Mouse (Mus musculus) kidney, adult 2 months (tissue): ENCODE data around the gene Mok. TPM values are rescaled to one million over a fixed set of nuclear protein-coding genes. Genes with fewer than 3 reads are reported as not detected.

Source experiments
- DNase-seq: peaks from one replicate; pipeline ENCODE4 v3.0.0; 2021
- H3K27ac ChIP-seq: fragments of 200-500 bp; 2 replicates; pipeline ENCODE4 v1.5.1; 2012; ENCODE audit warnings: low read depth, low read length, control low read depth, inconsistent platforms; ENCODE audit not compliant: insufficient read depth
- H3K27me3 ChIP-seq: fragments of 200-500 bp; replicated peaks from 2 replicates; pipeline ENCODE4 v1.6.1; 2012; ENCODE audit warnings: mild to moderate bottlenecking, moderate library complexity, low read length, inconsistent platforms; ENCODE audit not compliant: control insufficient read depth, insufficient read depth
- H3K36me3 ChIP-seq: fragments of 200-500 bp; 2 replicates; pipeline ENCODE4 v1.6.1; 2012; ENCODE audit warnings: mild to moderate bottlenecking, moderate library complexity, low read length, inconsistent platforms; ENCODE audit not compliant: control insufficient read depth, insufficient read depth
- H3K4me1 ChIP-seq: fragments of 200-500 bp; 2 replicates; pipeline ENCODE4 v1.6.1; 2011; ENCODE audit warnings: low read length; ENCODE audit not compliant: control insufficient read depth, insufficient read depth
- H3K4me3 ChIP-seq: fragments of 200-500 bp; 2 replicates; pipeline ENCODE4 v1.5.1; 2011; ENCODE audit warnings: mild to moderate bottlenecking, low read depth, low read length, control low read depth; ENCODE audit not compliant: insufficient read depth
- CTCF ChIP-seq: fragments of 200-500 bp; conservative IDR thresholded peaks from 2 replicates; pipeline ENCODE4 v1.5.1; 2011; ENCODE audit warnings: low read depth, mild to moderate bottlenecking, control low read depth, low read length, moderate library complexity, mixed read lengths; ENCODE audit not compliant: insufficient read depth, insufficient read length
- POLR2A ChIP-seq: fragments of 200-500 bp; IDR thresholded peaks from one replicate; pipeline ENCODE4 v1.6.1; 2011; ENCODE audit warnings: low read depth, low read length, control low read depth
- WGBS: fragments of 180-500 bp; shearing (Covaris S2); methylation state at CpG from one replicate; pipeline ENCODE4 v1.1.7; 2018; 5-methylcytosine and 5-hydroxymethylcytosine counted together
- polyA plus RNA-seq: library from polyadenylated mRNA; depleted of rRNA; stranded (reverse); fragments of >200 nt; gene quantifications from 2 replicates; pipeline ENCODE4 v1.2.3, GENCODE M21; 2012

The Mok gene
- polyA plus RNA-seq, 1 experiment, result 9.8 TPM

DNA sequence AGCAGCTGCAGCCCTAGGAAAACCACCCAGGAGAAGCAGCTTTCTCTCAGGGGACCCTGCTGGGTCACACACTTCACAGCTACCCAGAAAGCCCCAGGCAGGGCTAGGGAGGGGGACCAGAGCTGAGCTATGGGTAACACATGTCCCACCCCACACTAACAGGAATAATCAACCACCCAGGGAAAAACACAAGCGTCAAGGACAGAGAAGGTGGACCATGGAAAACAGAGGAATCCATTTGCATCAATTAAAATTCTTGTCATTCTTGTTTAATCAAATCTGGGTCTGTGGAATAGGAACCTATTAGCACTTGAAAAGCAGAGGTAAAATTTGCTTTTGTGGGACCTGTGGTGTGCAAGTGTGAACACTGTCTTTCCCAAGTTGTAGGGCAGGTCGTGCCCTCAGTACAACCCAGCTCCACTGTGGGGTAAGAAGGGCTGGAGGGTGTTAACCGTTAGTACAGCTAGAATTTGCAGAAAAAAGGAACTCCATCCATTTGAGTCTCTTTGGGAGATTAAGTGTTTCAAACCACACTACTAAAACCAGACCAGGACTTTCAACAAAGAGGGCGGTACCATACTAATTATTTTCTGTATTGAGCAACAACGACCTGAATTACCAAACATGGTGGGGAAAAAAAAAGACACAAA, 3.4 kb downstream of the Mok start:
- no peaks in the 10 kb centered on the region for H3K27me3 ChIP-seq
- 28% methylated on average over 5 of the region's 5 CpGs for WGBS
- H3K36me3 ChIP-seq, result no peaks in the 10 kb centered on the region
- peak overlapping the region; percentile 93 for H3K27ac ChIP-seq
- H3K4me3 ChIP-seq, result no peak overlapping the region
- H3K4me1 ChIP-seq, result peaks cover 5% of the 10 kb centered on the region; the same call in 1 of the 2 replicates
- DNase-seq, result peak; percentile 72
- TF ChIP-seq POLR2A, result no peak
- no peak for TF ChIP-seq CTCF

DNA sequence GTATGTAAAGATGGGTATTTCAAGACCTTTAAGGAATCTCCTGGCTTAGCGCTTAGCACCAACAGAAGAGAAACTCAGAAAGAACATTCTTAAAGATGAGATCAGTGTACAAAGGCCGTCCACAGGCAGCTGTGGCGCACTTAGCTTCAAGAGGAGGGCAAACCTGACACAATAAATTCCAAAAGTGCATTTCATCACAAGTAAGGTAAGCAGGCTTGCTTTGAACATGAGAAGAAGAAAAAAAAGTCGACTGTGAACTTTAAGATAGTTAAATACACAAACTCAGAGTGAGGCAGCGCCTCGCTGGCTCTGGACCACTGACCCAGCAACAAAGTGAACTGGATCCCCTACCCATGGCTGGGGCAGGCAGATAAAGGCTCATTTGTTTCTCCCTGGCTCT, 4.0 kb downstream of the Mok start:
- H3K4me1 ChIP-seq, result peaks cover 5% of the 10 kb centered on the region; the same call in 1 of the 2 replicates
- H3K4me3 ChIP-seq, result no peak overlapping the region
- peak overlapping the region; percentile 90 for H3K27ac ChIP-seq
- H3K27me3 ChIP-seq, result no peaks in the 10 kb centered on the region
- TF ChIP-seq CTCF (no peak), POLR2A (no peak)
- WGBS, result 30% methylated on average over 6 of the region's 6 CpGs
- H3K36me3 ChIP-seq, result no peaks in the 10 kb centered on the region
- no peak for DNase-seq

DNA sequence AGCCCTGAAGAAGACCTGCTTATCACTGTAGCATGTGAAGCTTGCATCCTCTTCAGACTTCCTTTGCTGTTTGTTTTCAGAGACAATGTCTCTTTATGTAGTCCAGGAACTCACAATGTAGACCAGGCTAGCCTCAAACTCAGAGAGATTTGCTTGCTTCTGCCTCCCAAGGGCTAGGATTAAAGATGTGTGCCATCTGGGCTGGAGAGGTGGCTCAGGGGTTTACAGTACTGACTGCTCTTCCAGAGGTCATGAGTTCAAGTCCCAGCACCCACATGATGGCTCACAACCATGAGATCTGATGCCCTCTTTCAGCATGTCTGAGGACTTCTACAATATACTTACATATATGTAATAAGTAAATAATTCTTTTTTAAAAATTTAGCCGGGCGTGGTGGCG, 5.6 kb downstream of the Mok start:
- Histone ChIP-seq H3K27me3 (no peaks in the 10 kb centered on the region), H3K4me1 (peaks cover 5% of the 10 kb centered on the region; the same call in 1 of the 2 replicates), H3K4me3 (no peak overlapping the region), H3K27ac (no peak overlapping the region), H3K36me3 (no peaks in the 10 kb centered on the region)
- 96% methylated on average over 3 of the region's 3 CpGs for WGBS
- TF ChIP-seq POLR2A (no peak), CTCF (no peak)
- no peak for DNase-seq

DNA sequence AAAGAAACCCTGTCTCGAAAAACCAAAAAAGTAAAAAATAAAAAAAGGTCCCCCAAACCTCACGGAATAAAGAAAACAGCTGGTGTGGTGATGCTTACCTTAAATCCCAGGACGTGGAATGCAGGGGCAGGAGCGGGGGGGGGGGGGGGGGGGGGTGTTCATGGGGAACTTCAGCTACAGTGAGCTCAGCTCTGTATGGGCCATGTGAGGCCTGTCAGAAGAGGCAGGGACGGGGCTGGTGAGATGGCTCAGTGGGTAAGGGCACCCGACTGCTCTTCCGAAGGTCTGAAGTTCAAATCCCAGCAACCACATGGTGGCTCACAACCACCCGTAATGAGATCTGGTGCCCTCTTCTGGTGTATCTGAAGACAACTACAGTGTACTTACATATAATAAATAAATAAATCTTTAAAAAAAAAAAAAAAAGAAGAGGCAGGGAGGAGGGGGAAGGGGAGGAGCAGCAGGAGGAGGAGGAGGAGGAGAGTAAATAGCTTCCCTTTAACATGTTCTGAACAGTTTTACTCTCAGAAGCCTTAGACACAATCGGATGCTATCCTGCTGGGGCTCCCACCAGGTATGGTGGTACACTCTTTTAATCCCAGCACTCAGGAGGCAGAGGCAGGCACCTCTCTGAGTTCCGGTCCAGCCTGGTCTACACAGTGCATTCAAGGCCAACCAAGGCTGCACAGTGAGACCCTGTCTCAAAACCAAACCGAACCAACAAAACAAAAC, 10.3 kb downstream of the Mok start:
- Histone ChIP-seq H3K27ac (no peak overlapping the region), H3K36me3 (no peaks in the 10 kb centered on the region), H3K27me3 (no peaks in the 10 kb centered on the region), H3K4me3 (no peak overlapping the region), H3K4me1 (no peaks in the 10 kb centered on the region)
- WGBS, result 84% methylated on average over 10 of the region's 11 CpGs
- no peak for DNase-seq
- TF ChIP-seq CTCF (no peak), POLR2A (no peak)

DNA sequence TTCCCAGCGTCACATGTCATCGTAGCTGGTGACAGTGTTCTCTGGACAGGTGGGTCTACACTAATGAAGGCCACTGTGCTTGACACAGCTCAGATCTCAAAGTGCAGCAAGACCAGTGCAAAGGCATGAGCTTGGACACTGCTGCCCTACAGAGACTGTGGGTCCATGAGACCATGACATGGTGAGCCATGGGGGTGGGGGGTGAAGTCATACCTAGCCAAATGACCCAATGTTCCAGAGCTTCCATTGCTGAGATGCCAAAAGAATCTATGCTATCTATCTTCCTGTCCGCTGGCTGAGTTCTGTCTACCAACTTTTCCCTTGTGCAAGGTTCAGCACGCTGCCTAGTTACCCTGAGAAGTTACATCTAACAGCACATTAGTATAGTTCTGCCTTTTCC, 11.8 kb downstream of the Mok start:
- TF ChIP-seq CTCF (no peak), POLR2A (no peak)
- 95% methylated on average over 4 of the region's 4 CpGs for WGBS
- Histone ChIP-seq H3K4me1 (no peaks in the 10 kb centered on the region), H3K27me3 (no peaks in the 10 kb centered on the region), H3K4me3 (no peak overlapping the region), H3K27ac (no peak overlapping the region), H3K36me3 (no peaks in the 10 kb centered on the region)
- DNase-seq, result no peak

DNA sequence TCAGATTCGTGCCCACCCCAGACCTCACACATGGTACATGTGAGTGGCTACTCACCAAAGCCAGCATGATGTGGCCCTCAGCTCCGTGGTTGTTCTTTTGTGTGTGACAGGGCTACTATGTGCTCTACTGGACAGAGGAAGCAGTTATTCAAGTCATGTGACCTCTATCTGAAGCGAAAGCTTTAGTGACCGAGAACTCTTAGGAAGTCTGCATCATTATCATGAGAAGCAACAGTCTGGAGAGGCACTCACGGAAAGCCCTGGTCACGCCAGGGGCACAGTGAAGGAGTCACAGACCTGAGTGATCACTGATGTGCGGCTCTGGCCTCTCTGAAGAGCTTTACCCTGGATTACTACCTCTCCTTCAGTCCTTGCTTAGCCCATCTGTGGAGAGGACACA, 18.4 kb downstream of the Mok start:
- no peak for DNase-seq
- TF ChIP-seq POLR2A (no peak), CTCF (no peak)

DNA sequence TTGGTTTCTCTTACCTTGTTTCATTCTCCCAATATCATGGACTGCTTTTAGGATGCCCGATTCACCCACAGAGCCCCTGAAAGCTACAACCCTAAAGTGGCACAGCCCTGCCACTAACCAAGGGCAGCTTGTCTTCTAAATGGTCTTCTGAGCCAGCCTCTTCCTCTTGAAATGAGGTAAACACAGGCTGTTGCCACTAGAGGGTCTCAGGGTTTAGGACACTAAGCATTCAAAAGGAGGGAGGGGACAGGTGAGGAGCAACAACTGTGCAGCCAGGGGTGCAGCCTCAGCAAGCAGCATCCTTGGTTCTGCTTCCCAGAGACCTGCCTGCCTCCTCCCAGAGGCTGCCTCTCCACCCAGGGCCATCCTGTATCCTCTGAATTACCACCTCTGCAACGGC, 19.0 kb downstream of the Mok start:
- H3K27ac ChIP-seq, result no peak overlapping the region
- no peak for DNase-seq
- WGBS, result 75% methylated on average over 2 of the region's 2 CpGs
- no peak overlapping the region for H3K4me3 ChIP-seq
- H3K36me3 ChIP-seq, result no peaks in the 10 kb centered on the region
- no peaks in the 10 kb centered on the region for H3K27me3 ChIP-seq
- 0 out of 2 replicates have a peak, but pooled peaks cover 2% of the 10 kb centered on the region for H3K4me1 ChIP-seq
- TF ChIP-seq POLR2A, result no peak

More for the DNA sequence above, 18.4 kb downstream of the Mok start:
- WGBS, result 53% methylated on average over 7 of the region's 7 CpGs
- Histone ChIP-seq H3K4me3 (no peak overlapping the region), H3K4me1 (0 out of 2 replicates have a peak, but pooled peaks cover 2% of the 10 kb centered on the region), H3K27ac (no peak overlapping the region), H3K36me3 (no peaks in the 10 kb centered on the region), H3K27me3 (no peaks in the 10 kb centered on the region)
